Mouse (Mus musculus) midbrain, embryonic 15.5 days (tissue): Measurements from ENCODE around the gene Wfikkn1. TPM values are rescaled to one million over a fixed set of nuclear protein-coding genes. Genes with fewer than 3 reads are reported as not detected.
A peak's percentile ranks its signal among the peaks of the same experiment; 100 is the strongest.
"Not testable (repeated sequence)": the region's sequence is repeated elsewhere in the genome, so short reads cannot be mapped to it uniquely, and the experiment has no call there.

Source experiments
- ATAC-seq: fragments of 200-750 bp; cut with Nextera tagmentation; replicated peaks from 2 replicates; pipeline ENCODE4 v1.8.0; 2017; ENCODE audit warnings: moderate TSS enrichment
- H3K27ac ChIP-seq: fragments of 300-500 bp; sonication (generic); 2 replicates; pipeline ENCODE4 v1.5.1; 2015; ENCODE audit warnings: mild to moderate bottlenecking, inconsistent platforms
- H3K27me3 ChIP-seq: fragments of 300-500 bp; sonication (generic); replicated peaks from 2 replicates; pipeline ENCODE4 v1.6.1; 2015; ENCODE audit warnings: inconsistent platforms
- H3K36me3 ChIP-seq: fragments of 300-500 bp; sonication (generic); replicated peaks from 2 replicates; pipeline ENCODE4 v1.6.1; 2015; ENCODE audit warnings: inconsistent platforms
- H3K4me1 ChIP-seq: fragments of 300-500 bp; sonication (generic); 2 replicates; pipeline ENCODE4 v1.6.1; 2015; ENCODE audit warnings: inconsistent platforms
- H3K4me2 ChIP-seq: fragments of 300-500 bp; sonication (generic); 2 replicates; pipeline ENCODE4 v1.6.1; 2015; ENCODE audit warnings: inconsistent platforms, mild to moderate bottlenecking, moderate library complexity
- H3K4me3 ChIP-seq: fragments of 300-500 bp; sonication (generic); 2 replicates; pipeline ENCODE4 v1.5.1; 2015; ENCODE audit warnings: mild to moderate bottlenecking, inconsistent platforms
- H3K9ac ChIP-seq: fragments of 300-500 bp; sonication (generic); 2 replicates; pipeline ENCODE4 v1.6.1; 2015; ENCODE audit warnings: mild to moderate bottlenecking, inconsistent platforms
- H3K9me3 ChIP-seq: fragments of 300-500 bp; sonication (generic); 2 replicates; pipeline ENCODE4 v1.6.1; 2016; ENCODE audit warnings: inconsistent platforms
- WGBS: fragments of 180-500 bp; shearing (Covaris S2); methylation state at CpG from one replicate; pipeline ENCODE4 v1.1.7; 2015; ENCODE audit warnings: mixed read lengths; 5-methylcytosine and 5-hydroxymethylcytosine counted together
- polyA plus RNA-seq: library from polyadenylated mRNA; unstranded; fragments of >200 nt; fragmentation: Nextera tagmentation; extraction: Ambion mirVana; gene quantifications from 2 replicates; pipeline ENCODE4 v1.2.1, GENCODE M21; 2015

The Wfikkn1 gene
- polyA plus RNA-seq, 1 experiment from 2014 or later: 0.54 TPM

DNA sequence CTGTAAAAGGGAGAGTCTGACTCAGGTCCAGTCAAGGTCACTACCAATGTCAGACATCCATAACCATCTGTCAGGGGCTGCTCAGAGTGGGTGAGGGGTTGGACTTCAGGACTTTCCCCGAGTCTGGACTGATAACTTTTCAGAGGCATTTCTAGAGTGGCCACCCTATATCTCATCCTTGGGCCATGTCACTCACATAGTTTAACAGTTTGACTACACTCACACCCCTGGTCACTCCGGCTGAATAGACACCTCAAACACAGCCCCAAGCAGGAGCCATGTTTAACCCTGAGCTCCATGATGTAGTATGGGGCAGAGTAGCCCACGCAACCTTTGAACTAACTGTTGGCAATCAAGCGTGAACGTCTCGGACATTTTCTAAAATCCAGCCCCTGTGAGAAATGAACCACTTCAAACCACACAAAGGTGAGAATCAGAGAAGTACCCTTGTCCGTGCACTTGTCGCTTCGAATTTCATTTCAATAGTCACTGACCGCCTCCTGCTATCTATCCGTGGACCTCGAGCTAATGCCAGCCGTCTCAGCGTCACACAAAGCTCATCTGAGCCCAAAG, 6.4 kb downstream of the Wfikkn1 start:
- Histone ChIP-seq H3K27me3 (no peaks in the 10 kb centered on the region), H3K4me3 (peak overlapping the region; percentile 92), H3K9me3 (no peaks in the 10 kb centered on the region), H3K4me2 (peak overlapping the region; percentile 95), H3K4me1 (peaks cover 20% of the 10 kb centered on the region), H3K27ac (peak overlapping the region; percentile 99), H3K36me3 (0 out of 2 replicates have a peak, but pooled peaks cover 3% of the 10 kb centered on the region), H3K9ac (peak overlapping the region; percentile 75)
- 7% methylated on average over 14 of the region's 14 CpGs for WGBS
- ATAC-seq: peak; percentile 11; the same call in 1 of the 2 replicates

- Histone ChIP-seq H3K27me3 (no peaks in the 10 kb centered on the region), H3K9me3 (no peaks in the 10 kb centered on the region), H3K4me1 (peaks cover 26% of the 10 kb centered on the region), H3K9ac (peak overlapping the region; percentile 75), H3K4me3 (peak overlapping the region; percentile 92), H3K4me2 (peak overlapping the region; percentile 95), H3K36me3 (0 out of 2 replicates have a peak, but pooled peaks cover 3% of the 10 kb centered on the region), H3K27ac (peak overlapping the region; percentile 99)
- no peak for ATAC-seq
- WGBS: 80% methylated on average over 11 of the region's 11 CpGs
These were observed 7.1 kb downstream of the Wfikkn1 start for GRCm38 (mm10) chr17:25873405-25874147.

DNA sequence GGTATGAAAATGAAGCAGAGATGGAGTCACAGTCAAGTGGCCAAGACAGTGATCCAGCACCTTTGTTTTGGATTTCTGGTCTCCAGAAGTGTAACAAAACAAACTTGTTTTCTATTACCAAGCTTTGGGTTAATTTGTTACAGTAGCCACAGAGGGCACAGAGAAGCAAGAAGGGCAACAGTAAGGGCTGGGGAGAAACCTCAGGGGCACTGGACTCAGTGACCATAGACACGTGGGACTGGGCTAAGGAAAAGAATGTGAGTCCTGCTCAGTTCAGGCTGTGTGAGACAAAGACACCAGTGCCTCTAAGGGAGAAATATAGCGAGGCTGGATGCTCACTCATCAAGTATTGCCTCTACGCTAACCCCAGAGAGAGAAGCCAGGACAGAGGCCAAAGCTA, 8.0 kb downstream of the Wfikkn1 start:
- no peak for ATAC-seq

GRCm38 (mm10) chr17:25871566-25871965, 9.1 kb downstream of the Wfikkn1 start:
- not testable (repeated sequence) for H3K4me3 ChIP-seq, H3K27ac ChIP-seq, H3K9ac ChIP-seq, H3K36me3 ChIP-seq, ATAC-seq, H3K4me2 ChIP-seq, H3K9me3 ChIP-seq, H3K27me3 ChIP-seq
- H3K4me1 ChIP-seq: peaks cover 29% of the 10 kb centered on the region

More for the DNA sequence above, 8.0 kb downstream of the Wfikkn1 start:
- Histone ChIP-seq H3K27ac (no peak overlapping the region), H3K4me1 (peaks cover 31% of the 10 kb centered on the region), H3K4me2 (no peak overlapping the region), H3K36me3 (no peaks in the 10 kb centered on the region), H3K9me3 (no peaks in the 10 kb centered on the region), H3K27me3 (no peaks in the 10 kb centered on the region), H3K9ac (no peak overlapping the region), H3K4me3 (no peak overlapping the region)
- WGBS: 84% methylated on average over 3 of the region's 3 CpGs

DNA sequence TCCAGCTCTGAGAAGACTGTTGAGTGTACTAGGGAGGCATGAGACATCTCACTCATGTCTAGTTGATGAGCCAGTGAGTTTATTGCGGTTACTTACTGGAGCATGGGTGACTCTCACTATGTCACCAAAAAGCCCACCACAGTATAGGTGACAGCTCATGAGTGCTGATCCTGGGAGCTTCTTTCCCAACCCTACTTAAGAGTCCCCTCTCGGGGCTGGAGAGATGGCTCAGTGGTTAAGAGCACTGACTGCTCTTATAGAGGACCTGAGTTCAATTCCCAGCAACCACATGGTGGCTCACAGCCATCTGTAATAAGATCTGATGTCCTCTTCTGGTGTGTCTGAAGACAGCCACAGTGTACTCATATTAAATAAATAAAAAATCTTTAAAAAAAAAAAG, 10.7 kb downstream of the Wfikkn1 start:
- Histone ChIP-seq H3K4me1 (peaks cover 21% of the 10 kb centered on the region), H3K27ac (no peak overlapping the region), H3K9ac (no peak overlapping the region), H3K27me3 (no peaks in the 10 kb centered on the region), H3K4me2 (no peak overlapping the region), H3K36me3 (no peaks in the 10 kb centered on the region), H3K4me3 (no peak overlapping the region), H3K9me3 (no peaks in the 10 kb centered on the region)
- no peak for ATAC-seq
- 87% methylated on average over 2 of the region's 2 CpGs for whole genome bisulfite sequencing

DNA sequence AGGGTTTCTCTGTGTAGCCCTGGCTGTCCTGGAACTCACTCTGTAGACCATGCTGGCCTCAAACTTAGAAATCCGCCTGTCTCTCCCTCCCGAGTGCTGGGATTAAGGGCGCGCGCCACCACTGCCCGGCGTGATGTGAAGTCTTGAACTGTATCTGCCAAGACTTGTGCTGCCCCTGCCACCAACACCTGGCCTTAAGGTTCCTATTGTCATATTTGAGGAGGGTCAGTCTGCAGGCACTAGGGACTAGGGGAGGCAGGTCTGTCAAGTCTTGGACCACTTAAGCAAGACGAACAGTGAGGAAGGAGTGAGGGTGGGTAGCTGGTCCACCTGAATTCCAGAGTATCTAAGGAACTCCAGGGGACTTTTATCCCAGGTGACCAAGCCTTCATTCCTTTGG, 11.2 kb downstream of the Wfikkn1 start:
- Histone ChIP-seq H3K27ac (no peak overlapping the region), H3K36me3 (no peaks in the 10 kb centered on the region), H3K27me3 (no peaks in the 10 kb centered on the region), H3K4me1 (peaks cover 21% of the 10 kb centered on the region), H3K9me3 (no peaks in the 10 kb centered on the region), H3K4me2 (no peak overlapping the region), H3K9ac (no peak overlapping the region), H3K4me3 (no peak overlapping the region)
- WGBS: 83% methylated on average over 8 of the region's 8 CpGs
- no peak for ATAC-seq

GRCm38 (mm10) chr17:25868601-25869191, 12.0 kb downstream of the Wfikkn1 start, which contains the start of gene Mcrip2:
TSS of gene Mcrip2 (minus strand) at chr17:25868764.
- Histone ChIP-seq H3K4me2 (peak within 1 kb of the TSS; percentile 98), H3K27me3 (no peaks in the 10 kb centered on the region), H3K9me3 (no peaks in the 10 kb centered on the region), H3K4me3 (peak within 1 kb of the TSS; percentile 79), H3K4me1 (peaks cover 15% of the 10 kb centered on the region), H3K36me3 (no peaks in the 10 kb centered on the region), H3K9ac (peak within 1 kb of the TSS; percentile 67), H3K27ac (peak within 1 kb of the TSS; percentile 69)
- peak; percentile 83 for ATAC-seq
- WGBS: under 1% methylated on average over 24 of the region's 24 CpGs

DNA sequence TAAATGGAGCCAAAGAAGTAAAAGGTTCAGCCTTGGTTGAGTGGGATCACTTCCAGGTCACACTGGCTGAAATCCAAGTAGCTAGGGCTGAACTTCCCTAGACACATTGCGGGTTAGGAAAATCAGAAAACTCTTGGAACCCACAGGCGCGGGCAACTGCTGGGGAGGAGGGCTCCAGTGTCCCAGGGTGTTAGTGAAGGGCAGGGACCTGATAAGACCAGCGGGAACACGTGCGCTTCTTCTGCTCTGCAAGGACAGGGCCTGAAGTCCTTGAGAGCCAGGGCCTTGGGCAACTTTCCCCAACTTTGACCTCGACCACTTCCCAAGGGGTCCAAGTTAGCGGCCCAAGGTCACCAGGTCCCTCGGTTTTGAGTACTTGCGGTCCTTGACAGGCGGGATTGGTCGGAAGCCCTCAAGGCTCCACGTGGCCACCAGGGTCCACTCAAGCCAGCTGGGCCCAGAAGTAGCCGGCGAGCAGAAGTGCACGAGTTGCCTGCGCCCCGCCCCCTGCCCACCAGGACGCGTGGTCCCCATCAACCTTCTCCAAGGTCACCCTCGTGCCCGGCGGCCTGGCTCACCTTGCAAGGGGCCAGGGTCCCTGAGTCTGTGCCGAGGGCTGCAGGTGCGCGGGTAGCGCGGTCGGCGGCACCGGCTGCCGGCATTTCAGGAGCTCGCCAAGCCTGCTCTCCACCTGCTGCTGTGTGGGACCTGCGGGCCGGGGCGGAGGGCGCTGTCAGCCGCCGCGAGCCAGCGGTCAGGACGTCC, 12.6 kb downstream of the Wfikkn1 start:
- ATAC-seq: peak; percentile 64
- H3K27me3 ChIP-seq: no peaks in the 10 kb centered on the region
- peak overlapping the region; percentile 98 for H3K4me2 ChIP-seq
- 1% methylated on average over 42 of the region's 42 CpGs for WGBS
- H3K4me3 ChIP-seq: peak overlapping the region; percentile 79
- peaks cover 15% of the 10 kb centered on the region for H3K4me1 ChIP-seq
- peak overlapping the region; percentile 69; the same call in 1 of the 2 replicates for H3K27ac ChIP-seq
- no peaks in the 10 kb centered on the region for H3K36me3 ChIP-seq
- no peaks in the 10 kb centered on the region for H3K9me3 ChIP-seq
- peak overlapping the region; percentile 67 for H3K9ac ChIP-seq

DNA sequence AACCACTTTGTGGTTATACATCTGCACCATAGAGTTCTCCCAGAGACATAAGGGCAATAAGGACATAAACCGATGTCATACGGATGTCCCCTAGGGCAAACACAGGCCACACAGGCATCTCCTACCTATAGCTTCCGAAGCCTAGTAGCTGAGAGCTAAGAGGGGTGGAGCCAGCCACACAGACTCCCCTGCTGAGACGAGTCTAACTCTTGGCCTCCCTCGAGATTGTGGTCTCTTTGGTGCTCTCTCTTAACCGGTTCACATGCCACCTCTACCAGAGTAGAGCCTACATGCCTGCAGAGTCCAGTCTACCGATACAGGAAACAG, 13.2 kb downstream of the Wfikkn1 start:
- H3K9me3 ChIP-seq: no peaks in the 10 kb centered on the region
- peak overlapping the region; percentile 98 for H3K4me2 ChIP-seq
- no peak for ATAC-seq
- no peak overlapping the region; the same call in 1 of the 2 replicates for H3K9ac ChIP-seq
- H3K27me3 ChIP-seq: no peaks in the 10 kb centered on the region
- H3K27ac ChIP-seq: no peak overlapping the region
- H3K4me1 ChIP-seq: peaks cover 15% of the 10 kb centered on the region
- WGBS: 20% methylated on average over 7 of the region's 7 CpGs
- no peaks in the 10 kb centered on the region for H3K36me3 ChIP-seq
- H3K4me3 ChIP-seq: peak overlapping the region; percentile 79

- Histone ChIP-seq H3K4me2 (no peak overlapping the region), H3K9me3 (no peaks in the 10 kb centered on the region), H3K27ac (no peak overlapping the region), H3K4me3 (no peak overlapping the region), H3K27me3 (no peaks in the 10 kb centered on the region), H3K9ac (no peak overlapping the region), H3K36me3 (no peaks in the 10 kb centered on the region), H3K4me1 (peaks cover 22% of the 10 kb centered on the region)
- 95% methylated on average over 3 of the region's 3 CpGs for WGBS
- no peak for ATAC-seq
These were observed 14.5 kb downstream of the Wfikkn1 start for GRCm38 (mm10) chr17:25866172-25866571.

DNA sequence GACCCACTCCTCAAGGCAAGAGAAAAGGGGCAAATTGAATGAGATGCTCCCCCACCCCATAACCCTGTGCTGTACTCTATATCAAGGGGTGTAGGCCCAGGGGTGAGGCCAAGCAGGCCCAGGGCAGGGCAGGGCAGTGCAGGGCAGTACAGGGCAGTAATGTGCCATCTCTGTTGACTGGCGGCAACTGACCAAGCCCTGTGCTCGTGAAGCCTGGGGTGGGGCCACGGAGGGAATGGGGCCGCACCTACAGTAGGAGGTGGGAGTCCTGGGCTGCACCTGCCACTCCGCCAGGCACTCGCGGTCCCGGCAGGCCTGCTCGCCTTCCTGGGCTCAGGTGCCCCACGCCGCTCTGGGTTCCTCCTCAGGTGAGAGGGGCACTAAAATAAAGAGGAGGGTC, 15.4 kb downstream of the Wfikkn1 start:
- no peak overlapping the region for H3K4me3 ChIP-seq
- H3K27ac ChIP-seq: no peak overlapping the region
- no peaks in the 10 kb centered on the region for H3K36me3 ChIP-seq
- H3K4me1 ChIP-seq: peaks cover 30% of the 10 kb centered on the region
- H3K9ac ChIP-seq: no peak overlapping the region
- H3K27me3 ChIP-seq: no peaks in the 10 kb centered on the region
- no peaks in the 10 kb centered on the region for H3K9me3 ChIP-seq
- no peak overlapping the region for H3K4me2 ChIP-seq
- ATAC-seq: no peak
- WGBS: 91% methylated on average over 11 of the region's 11 CpGs

- Histone ChIP-seq H3K4me3 (no peak overlapping the region), H3K36me3 (no peaks in the 10 kb centered on the region), H3K9ac (no peak overlapping the region), H3K4me2 (no peak overlapping the region), H3K27me3 (no peaks in the 10 kb centered on the region), H3K27ac (no peak overlapping the region), H3K4me1 (peaks cover 32% of the 10 kb centered on the region), H3K9me3 (no peaks in the 10 kb centered on the region)
- no peak for ATAC-seq
- 89% methylated on average over 14 of the region's 14 CpGs for WGBS
These were observed 16.3 kb downstream of the Wfikkn1 start for GRCm38 (mm10) chr17:25864311-25864710.
